Mouse (Mus musculus) cerebellum, adult 18-20 months (tissue): ENCODE measurements around the gene Txlnb.

Experiments
- DNase-seq, 2 experiments: peaks; one replicate each; pipeline ENCODE4 v3.0.0; 2021

The Txlnb gene

GRCm38 (mm10) chr10:17827391-17827790 is 31.4 kb downstream of the Txlnb start:
- no peak for DNase-seq

- DNase-seq: no peak
Observed at GRCm38 (mm10) chr10:17829205-17829604, 33.2 kb downstream of the Txlnb start.

- no peak for DNase-seq
Observed at GRCm38 (mm10) chr10:17831041-17831440, 35.0 kb downstream of the Txlnb start.

GRCm38 (mm10) chr10:17835031-17835430 is 39.0 kb downstream of the Txlnb start:
- DNase-seq: no peak

- no peak for DNase-seq
Observed at GRCm38 (mm10) chr10:17836275-17836674, 40.2 kb downstream of the Txlnb start.

- no peak for DNase-seq
Observed at GRCm38 (mm10) chr10:17842030-17842429, 46.0 kb downstream of the Txlnb start.

GRCm38 (mm10) chr10:17844781-17845537 is 48.9 kb downstream of the Txlnb start:
- peak in 1 of 2 experiments; percentile 4 for DNase-seq

GRCm38 (mm10) chr10:17857647-17858261 is 61.7 kb downstream of the Txlnb start:
- DNase-seq: no peak

GRCm38 (mm10) chr10:17860701-17861480 is 64.9 kb downstream of the Txlnb start:
- DNase-seq: no peak

GRCm38 (mm10) chr10:17869822-17870662 is 74.0 kb downstream of the Txlnb start:
- peak; percentile 58 to 63 for DNase-seq

GRCm38 (mm10) chr10:17878002-17878919 is 82.2 kb downstream of the Txlnb start:
- no peak for DNase-seq

GRCm38 (mm10) chr10:17880038-17880437 is 84.0 kb downstream of the Txlnb start:
- DNase-seq: no peak

- DNase-seq: no peak
Observed at GRCm38 (mm10) chr10:17880724-17881123, 84.7 kb downstream of the Txlnb start.
